In genomic region chr1:41604996-41605747, GRCm38 (mm10) we compare ENCODE assay signal across 14 mouse cellular contexts.
A peak's percentile ranks its signal among the peaks of the same experiment; 100 is the strongest.
DNase-seq lines count a peak whose midpoint lies in the region; ATAC-seq lines count a peak whose summit lies in the region.
"Had no signal": no experiment of that assay in that cellular context is flagged by ENCODE, and none has a peak within 500 bp of the region (broad histone marks: within the 10 kb centered on the region; RNA-seq: fewer than 3 reads in every experiment).

No protein-coding gene starts in this region.

- H3K27ac ChIP-seq in forebrain, embryonic 10.5 days: peak overlapping the region; percentile 82
- no peak overlapping the region for H3K27ac ChIP-seq in hindbrain, embryonic 16.5 days (ENCODE audit: low read depth, low read length)
- H3K27ac ChIP-seq in neural tube, embryonic 12.5 days: no peak overlapping the region
- no peak overlapping the region for H3K27ac ChIP-seq in intestine, embryonic 16.5 days (ENCODE audit: low read length)
- H3K27ac ChIP-seq: kidney, postnatal 0 days; limb, embryonic 15.5 days had no signal

- H3K36me3 ChIP-seq in forebrain, embryonic 10.5 days (replicated peaks): no peaks in the 10 kb centered on the region
- no peaks in the 10 kb centered on the region for H3K36me3 ChIP-seq in hindbrain, embryonic 16.5 days (ENCODE audit: control insufficient read depth, insufficient read depth, low read length)
- no peaks in the 10 kb centered on the region for H3K36me3 ChIP-seq in neural tube, embryonic 12.5 days
- no peaks in the 10 kb centered on the region for H3K36me3 ChIP-seq in intestine, embryonic 16.5 days (ENCODE audit: control insufficient read depth, insufficient read depth, low read length)
- H3K36me3 ChIP-seq: limb, embryonic 15.5 days had no signal

- peak; percentile 40; the same call in 1 of the 2 replicates for ATAC-seq in hindbrain, embryonic 16.5 days
- 0 out of 2 replicates have a peak, but pooled peaks have one; percentile 17 for ATAC-seq in neural tube, embryonic 12.5 days (ENCODE audit: low FRiP score, low read depth)
- ATAC-seq in intestine, embryonic 16.5 days: no peak
- ATAC-seq: CD4-positive, CD25-positive, alpha-beta regulatory T cell, adult 4 months had no signal

- peak overlapping the region; percentile 30 for H3K4me2 ChIP-seq in hindbrain, embryonic 16.5 days (ENCODE audit: low read length)
- H3K4me2 ChIP-seq in neural tube, embryonic 12.5 days (replicated peaks): peak overlapping the region; percentile 20; the same call in 1 of the 2 replicates
- H3K4me2 ChIP-seq in intestine, embryonic 16.5 days (ENCODE audit: low read depth, low read length): no peak overlapping the region
- H3K4me2 ChIP-seq: limb, embryonic 15.5 days; lung, embryonic 14.5 days had no signal

- WGBS in forebrain, embryonic 10.5 days: 46% methylated on average over 14 of the region's 14 CpGs
- WGBS in hindbrain, embryonic 16.5 days: 47% methylated on average over 14 of the region's 14 CpGs
- WGBS in neural tube, embryonic 12.5 days: 44% methylated on average over 14 of the region's 14 CpGs
- WGBS in intestine, embryonic 16.5 days: 74% methylated on average over 14 of the region's 14 CpGs

- peak; percentile 15 to 34 for DNase-seq in layer of hippocampus, postnatal 10 days (ENCODE audit: low spot score in 2 of 2)
- DNase-seq in layer of hippocampus, adult 9-10 months (ENCODE audit: low spot score): no peak
- peak; percentile 63 for DNase-seq in forebrain, embryonic 10.5 days (ENCODE audit: extremely low spot score, low spot score)
- DNase-seq in urinary bladder, adult 2 months (ENCODE audit: low spot score): no peak
- no peak for DNase-seq in ovary, adult 18-20 months (ENCODE audit: low spot score)
- DNase-seq: cerebellum, adult 9-10 months; heart, postnatal 4 days had no signal

- no peaks in the 10 kb centered on the region for H3K9me3 ChIP-seq in forebrain, embryonic 10.5 days
- H3K9me3 ChIP-seq in hindbrain, embryonic 16.5 days (ENCODE audit: control insufficient read depth, low read length): no peaks in the 10 kb centered on the region
- H3K9me3 ChIP-seq in neural tube, embryonic 12.5 days: no peaks in the 10 kb centered on the region
- H3K9me3 ChIP-seq in intestine, embryonic 16.5 days (ENCODE audit: control insufficient read depth, low read length): no peaks in the 10 kb centered on the region
- H3K9me3 ChIP-seq: limb, embryonic 15.5 days had no signal

- no peak overlapping the region; the same call in 1 of the 2 replicates for H3K4me3 ChIP-seq in forebrain, embryonic 10.5 days
- H3K4me3 ChIP-seq in hindbrain, embryonic 16.5 days (ENCODE audit: low read length): no peak overlapping the region
- H3K4me3 ChIP-seq in neural tube, embryonic 12.5 days: no peak overlapping the region
- no peak overlapping the region for H3K4me3 ChIP-seq in intestine, embryonic 16.5 days (ENCODE audit: low read length)
- H3K4me3 ChIP-seq: limb, embryonic 15.5 days had no signal

- no peak overlapping the region for H3K9ac ChIP-seq in hindbrain, embryonic 16.5 days (ENCODE audit: low read depth, low read length)
- H3K9ac ChIP-seq in neural tube, embryonic 12.5 days: no peak overlapping the region
- no peak overlapping the region for H3K9ac ChIP-seq in intestine, embryonic 16.5 days (ENCODE audit: low read depth, low read length)
- H3K9ac ChIP-seq: limb, embryonic 15.5 days; lung, embryonic 14.5 days had no signal

- H3K4me1 ChIP-seq in forebrain, embryonic 10.5 days: peaks cover 33% of the 10 kb centered on the region
- no peaks in the 10 kb centered on the region for H3K4me1 ChIP-seq in hindbrain, embryonic 16.5 days (ENCODE audit: control insufficient read depth, insufficient read depth, low read depth, low read length)
- no peaks in the 10 kb centered on the region; the same call in 1 of the 2 replicates for H3K4me1 ChIP-seq in neural tube, embryonic 12.5 days
- no peaks in the 10 kb centered on the region for H3K4me1 ChIP-seq in intestine, embryonic 16.5 days (ENCODE audit: control insufficient read depth, insufficient read depth, low read length)
- H3K4me1 ChIP-seq: limb, embryonic 15.5 days had no signal

- H3K27me3 ChIP-seq in forebrain, embryonic 10.5 days (ENCODE audit: poor library complexity, severe bottlenecking): no peaks in the 10 kb centered on the region
- no peaks in the 10 kb centered on the region for H3K27me3 ChIP-seq in hindbrain, embryonic 16.5 days (replicated peaks; ENCODE audit: control insufficient read depth, insufficient read depth, low read length)
- H3K27me3 ChIP-seq in neural tube, embryonic 12.5 days (replicated peaks): no peaks in the 10 kb centered on the region
- H3K27me3 ChIP-seq in intestine, embryonic 16.5 days (replicated peaks; ENCODE audit: control insufficient read depth, insufficient read depth, low read length): no peaks in the 10 kb centered on the region
- H3K27me3 ChIP-seq: limb, embryonic 15.5 days had no signal

Comparison
In these comparisons a context has a peak if more than half of its experiments do, and no peak if none do; other contexts are left out.
1. DNase-seq: peak in layer of hippocampus, postnatal 10 days (2 of 2) and forebrain, embryonic 10.5 days (single experiment); none in layer of hippocampus, adult 9-10 months (single experiment), urinary bladder, adult 2 months (single experiment) and ovary, adult 18-20 months (single experiment).